Mouse (Mus musculus) kidney, adult 2 months (tissue): ENCODE results near the gene Map4k3.

Experiments used
- CTCF ChIP-seq: fragments of 200-500 bp; conservative IDR thresholded peaks from 2 replicates; pipeline ENCODE4 v1.5.1; 2011; ENCODE audit warnings: low read depth, mild to moderate bottlenecking, control low read depth, low read length, moderate library complexity, mixed read lengths; ENCODE audit not compliant: insufficient read depth, insufficient read length
- POLR2A ChIP-seq: fragments of 200-500 bp; IDR thresholded peaks from one replicate; pipeline ENCODE4 v1.6.1; 2011; ENCODE audit warnings: low read depth, low read length, control low read depth

DNA sequence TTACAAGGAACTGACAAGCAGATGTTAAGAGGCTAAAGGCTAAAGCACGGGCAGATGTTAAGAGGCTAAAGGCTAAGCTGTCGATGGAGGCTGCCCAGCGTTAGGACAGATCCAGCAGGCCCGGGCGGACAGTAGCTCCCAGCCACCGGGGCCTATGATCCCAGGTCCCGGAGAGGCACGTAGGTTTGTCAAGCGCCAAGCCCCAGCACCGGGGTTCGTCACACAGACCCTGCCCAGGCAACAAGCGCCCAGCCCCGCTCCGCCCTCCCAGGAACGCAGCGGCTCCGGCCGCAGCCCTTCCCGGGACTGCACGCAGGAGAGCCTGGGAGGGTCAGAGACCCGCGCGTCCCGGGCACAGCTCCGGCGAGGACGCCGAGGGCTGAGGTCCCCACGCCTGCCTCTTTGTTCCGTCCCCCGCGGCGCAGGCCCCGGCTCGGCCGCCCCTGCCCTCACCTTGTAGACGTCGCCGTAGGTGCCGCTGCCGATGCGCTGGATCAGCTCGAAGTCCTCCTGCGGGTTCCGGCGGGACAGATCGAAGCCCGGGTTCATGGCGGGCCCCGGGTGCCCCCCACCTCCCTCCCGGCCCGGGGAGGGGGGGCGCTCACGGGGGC lies 839 bp downstream of the Map4k3 start:
- TF ChIP-seq POLR2A, result no peak
- TF ChIP-seq CTCF, result no peak
